Mouse (Mus musculus): ENCODE results near the gene Mdga1.
A peak's percentile ranks its signal among the peaks of the same experiment; 100 is the strongest.
"Not testable (repeated sequence)": the region's sequence is repeated elsewhere in the genome, so short reads cannot be mapped to it uniquely, and the experiment has no call there.

Mdga1 gene

DNA sequence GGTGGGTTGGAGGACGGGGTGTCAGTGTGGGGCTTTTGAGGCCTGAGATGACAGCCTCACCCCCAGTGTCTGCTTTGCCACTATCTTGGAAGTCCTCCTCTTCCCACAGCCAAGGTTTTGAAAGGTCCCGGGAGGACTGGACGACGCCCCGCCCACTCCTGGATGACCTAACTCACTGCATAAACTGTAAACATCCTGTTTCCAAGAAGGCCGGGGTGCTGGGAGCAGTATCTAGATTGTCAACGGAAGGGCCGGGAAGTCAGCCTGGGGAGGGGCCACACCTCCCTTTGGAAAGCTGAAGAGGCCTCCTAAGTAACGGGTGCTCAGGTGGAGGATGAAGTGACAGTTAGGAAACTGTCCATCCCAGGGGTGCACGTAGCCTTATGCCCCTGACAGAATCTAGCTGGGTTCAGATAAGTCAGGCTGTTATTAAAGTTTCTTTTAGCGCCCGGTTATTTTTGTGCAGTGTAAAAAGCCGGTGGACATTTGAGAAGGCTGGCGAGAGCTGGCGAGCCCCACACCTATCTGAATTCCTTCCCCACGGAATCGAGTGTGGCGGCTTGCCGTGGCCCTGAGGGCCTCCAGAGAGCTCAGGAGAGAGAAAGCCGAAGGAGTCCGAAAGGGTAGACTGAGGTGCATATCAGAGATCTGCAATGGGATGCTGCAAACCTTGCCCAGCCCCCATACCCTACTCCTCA is 170.3 kb downstream of the Mdga1 start:
- DNase-seq (ENCODE audit: low read depth): no peak

DNA sequence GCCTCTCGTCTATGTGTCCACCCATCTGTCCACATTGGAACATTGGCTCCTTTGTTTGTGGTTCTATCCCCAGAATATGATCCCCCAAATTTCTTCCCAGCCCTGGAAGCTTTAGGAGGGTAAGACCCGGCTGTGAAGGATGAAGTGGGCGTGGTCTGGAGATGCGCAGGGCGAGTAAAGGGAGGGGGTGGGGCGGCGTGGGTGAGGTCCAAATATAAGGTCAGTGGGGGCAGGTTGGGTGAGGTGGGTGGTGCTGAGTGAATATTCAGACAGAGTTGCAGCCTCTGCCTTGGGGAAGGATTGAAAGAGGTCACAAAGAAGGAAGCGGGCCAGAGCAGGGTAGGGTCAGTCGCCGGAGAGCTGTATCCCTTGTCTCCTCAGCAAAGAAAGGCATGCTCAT is 171.7 kb downstream of the Mdga1 start:
- DNase-seq (ENCODE audit: low read depth): no peak

DNA sequence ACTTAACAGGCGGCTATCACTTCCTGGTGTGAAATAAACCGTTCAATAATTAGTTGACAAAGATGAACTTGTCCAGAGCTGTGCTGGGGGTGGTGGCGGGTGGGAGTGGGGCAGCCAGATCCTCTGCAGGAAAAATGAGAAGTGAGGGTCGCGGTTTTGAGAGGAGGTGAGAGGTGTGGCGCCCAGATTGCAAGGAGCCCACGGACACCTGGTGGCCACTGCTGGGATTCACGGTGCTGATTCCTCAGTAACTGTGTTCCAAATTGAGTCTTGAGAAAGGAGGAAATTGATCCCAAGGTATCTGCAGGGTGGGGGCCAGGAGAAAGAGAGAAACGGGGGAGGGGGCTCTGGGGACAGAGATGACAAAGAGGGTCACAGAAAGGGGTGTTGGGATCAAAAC is 173.1 kb downstream of the Mdga1 start:
- no peak for DNase-seq (ENCODE audit: low read depth)

DNA sequence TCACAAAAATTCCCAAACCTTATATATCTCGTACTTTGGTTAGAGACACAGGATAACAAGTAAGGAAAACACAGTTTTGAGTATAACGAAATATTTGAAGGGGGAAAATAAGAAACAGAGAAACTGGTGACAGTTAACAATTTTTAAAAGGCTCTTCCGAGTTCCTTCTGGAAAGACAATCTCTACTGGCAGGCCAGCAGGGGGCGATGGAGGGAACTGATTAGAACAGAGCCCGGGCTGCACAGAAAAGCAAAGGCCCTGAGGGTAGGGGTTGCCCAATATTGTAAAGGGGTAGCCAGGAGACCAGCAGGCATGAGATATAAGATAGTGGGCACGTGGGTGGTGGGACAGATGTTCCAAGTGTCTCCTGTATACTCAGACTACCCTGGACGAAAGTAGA is 173.8 kb downstream of the Mdga1 start:
- peak; percentile 80 for DNase-seq (ENCODE audit: low read depth)

DNA sequence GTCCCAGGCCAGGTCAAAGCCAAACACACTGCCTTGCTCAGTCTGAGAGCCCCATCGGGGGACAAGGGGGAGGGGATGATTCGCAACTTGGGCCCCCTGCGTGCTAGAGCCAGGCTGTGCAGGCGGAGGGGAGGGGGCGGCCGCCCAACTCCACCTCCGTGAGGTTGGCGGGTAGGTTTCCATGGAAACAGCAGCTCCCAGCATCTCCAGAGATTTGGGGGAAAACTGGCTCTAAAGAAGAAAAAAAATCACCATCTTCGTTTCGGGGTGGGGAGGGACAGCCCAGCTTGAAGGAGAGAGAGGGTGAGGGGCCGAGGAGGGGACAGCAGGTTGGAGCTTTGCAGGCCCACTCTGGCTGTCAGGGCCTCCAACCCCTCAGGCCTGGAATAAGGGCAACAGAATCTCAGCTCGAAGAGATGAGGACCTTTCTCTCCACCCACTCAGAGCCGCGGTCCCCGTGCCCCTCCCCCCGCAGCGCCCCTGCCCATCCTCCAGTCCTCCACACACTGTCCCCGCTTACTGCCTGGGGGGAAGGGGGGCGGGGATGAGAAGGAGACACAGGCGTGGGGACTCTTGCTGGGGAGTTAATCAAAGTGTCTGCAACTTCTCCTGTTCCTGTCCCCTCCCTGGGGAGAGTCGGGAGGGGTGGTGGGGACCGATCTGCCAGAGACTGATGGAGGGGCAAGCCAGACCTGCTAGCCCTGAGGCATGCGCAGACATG is 174.7 kb downstream of the Mdga1 start:
- DNase-seq (ENCODE audit: low read depth): no peak

DNA sequence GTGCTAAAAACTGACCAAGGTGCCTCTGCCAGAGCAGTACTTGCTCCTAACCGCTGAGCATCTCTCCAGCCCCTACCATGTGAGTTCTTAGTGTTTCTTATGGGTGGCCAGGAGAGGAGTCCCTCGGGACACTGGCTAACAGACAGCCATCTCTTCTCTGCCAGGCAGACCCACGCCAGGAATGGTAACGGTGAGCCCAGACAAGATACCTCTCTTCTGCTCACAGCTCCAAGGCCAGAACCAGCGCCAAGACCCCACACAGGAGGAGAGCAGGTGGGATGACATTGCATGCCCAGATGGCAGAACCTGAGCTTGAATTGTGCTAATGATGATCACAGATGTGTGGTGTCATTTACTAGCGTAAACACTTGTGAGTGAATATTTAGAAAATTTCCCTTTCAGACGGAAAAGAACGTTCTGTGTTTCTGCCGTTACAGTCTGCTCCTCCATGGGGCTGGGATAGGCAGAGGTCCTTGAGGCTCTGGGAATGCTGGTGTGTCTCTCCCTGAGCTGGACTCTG is 178.3 kb downstream of the Mdga1 start:
- DNase-seq (ENCODE audit: low read depth): no peak

DNA sequence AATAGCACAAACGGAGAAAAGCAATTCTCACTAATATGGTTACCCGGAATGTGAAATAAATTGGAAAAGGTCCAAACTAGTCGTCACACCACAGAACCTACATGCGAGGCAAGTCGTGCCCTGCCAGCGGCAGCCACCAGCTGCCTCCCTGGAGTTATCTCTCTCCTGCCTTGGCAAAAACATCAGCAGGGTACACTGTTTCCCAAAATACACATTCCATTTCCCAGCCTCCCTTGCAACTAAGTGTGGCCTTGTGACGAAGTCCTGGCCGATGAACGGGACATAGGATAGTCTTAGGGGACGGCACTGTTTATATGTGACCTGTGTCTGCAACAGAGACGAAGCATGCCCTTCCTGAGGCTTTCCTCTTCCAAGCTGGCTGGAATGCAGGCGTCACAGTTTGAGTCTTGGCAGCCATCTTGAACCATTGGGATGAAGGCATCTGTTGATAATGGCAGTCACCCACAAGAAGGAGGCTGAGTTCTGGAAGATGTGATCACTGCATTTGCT is 179.6 kb downstream of the Mdga1 start:
- DNase-seq (ENCODE audit: low read depth): no peak

DNA sequence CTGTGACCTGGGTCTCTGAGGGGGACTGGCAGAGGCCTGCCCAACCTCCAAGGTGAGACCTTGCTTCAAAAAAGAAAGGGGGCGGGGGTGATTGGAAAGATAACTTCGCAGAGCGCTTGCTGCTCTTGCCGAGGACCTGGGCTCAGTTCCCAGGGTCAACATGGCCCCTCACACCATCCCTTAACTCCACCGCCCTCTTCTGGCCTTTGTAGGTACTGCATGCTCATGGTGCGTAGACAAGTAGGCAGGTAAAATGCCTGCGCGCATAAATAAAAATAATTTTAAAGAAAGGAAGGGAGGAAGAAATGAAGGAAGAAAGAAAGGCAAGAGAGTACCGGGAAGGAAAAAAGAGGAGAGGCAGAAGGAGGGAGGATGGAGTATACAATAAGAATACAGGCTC is 180.2 kb downstream of the Mdga1 start:
- peak; percentile 39 for DNase-seq (ENCODE audit: low read depth)

DNA sequence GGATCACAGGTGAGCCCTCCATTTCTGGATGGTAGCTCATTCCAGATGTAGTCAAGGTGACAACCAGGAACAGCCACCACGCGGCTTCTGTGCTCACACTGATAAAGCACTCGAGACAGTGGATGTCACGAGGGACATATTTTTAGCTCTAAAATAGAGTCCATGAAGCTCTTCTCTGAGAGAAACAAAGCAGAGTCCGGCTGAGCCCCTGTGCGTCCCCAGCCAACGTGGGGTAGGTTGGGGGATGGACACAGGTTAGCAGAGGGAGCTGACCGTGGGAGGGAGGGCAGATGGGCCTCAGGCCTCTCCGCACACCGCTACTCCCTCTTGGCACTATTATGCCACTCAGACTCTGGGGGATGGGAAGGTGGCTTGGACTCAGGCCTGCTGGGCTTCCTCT is 181.3 kb downstream of the Mdga1 start:
- no peak for DNase-seq (ENCODE audit: low read depth)

DNA sequence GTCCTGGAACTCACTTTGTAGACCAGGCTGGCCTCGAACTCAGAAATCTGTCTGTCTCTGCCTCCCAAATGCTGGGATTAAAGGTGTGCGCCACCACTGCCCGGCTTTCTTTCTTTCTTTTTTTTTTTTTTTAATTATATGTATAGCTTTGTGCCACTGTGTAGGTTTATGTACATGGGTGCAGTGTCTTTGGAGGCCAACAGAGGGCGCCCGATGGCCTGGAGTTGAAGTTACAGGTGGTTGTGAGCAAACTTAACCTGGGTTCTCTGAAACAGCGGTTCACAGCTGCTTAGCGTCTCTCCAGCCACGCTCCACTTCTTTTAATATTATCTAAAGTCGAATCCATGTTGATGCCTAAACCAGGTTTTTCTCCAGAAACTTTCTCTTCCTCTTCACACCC is 185.1 kb downstream of the Mdga1 start:
- DNase-seq (ENCODE audit: low read depth): no peak

DNA sequence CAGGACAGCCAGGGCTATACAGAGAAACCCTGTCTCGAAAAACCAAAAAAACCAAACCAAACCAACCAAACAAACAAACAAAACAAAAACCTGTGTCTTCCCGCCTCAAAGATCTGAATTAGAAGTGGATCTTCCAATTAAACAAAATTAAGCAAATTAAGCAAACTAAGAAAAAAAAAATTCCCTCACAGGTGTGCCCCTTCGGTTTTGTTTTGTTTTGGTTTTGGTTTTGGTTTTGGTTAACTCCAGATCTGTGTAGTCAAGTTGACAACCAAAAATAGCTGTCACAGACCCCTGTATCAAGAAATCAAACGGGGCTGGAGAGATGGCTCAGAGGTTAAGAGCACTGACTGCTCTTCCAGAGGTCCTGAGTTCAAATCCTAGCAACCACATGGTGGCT is 188.4 kb downstream of the Mdga1 start:
- DNase-seq (ENCODE audit: low read depth): not testable (repeated sequence)

DNA sequence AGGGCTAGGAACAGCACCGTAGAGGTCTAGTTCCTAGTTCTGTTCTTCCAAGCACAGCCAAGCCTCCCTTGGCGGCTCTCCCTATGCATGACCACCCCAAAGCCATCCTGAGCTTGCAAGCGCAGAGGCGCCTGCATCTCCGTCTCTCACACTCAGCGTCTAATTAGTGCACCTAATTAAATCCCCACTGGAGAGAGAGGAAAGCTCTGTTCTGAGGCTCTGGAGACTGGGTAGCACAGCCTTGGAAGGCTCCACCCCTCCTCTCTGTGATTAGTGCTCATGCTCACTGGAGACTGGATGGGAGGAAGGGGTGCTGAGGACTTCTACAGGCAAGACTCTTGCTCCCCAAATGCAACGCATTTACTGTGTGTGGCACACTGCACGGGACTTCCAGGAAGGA is 191.9 kb downstream of the Mdga1 start:
- no peak for DNase-seq (ENCODE audit: low read depth)
